Mouse (Mus musculus): ENCODE measurements around the gene Smco4. TPM values are rescaled to one million over a fixed set of nuclear protein-coding genes. Genes with fewer than 3 reads are reported as not detected.

Smco4 gene
- polyA plus RNA-seq, 1 experiment from 2014 or later, result 3.3 TPM

- WGBS, result 80% methylated on average over 3 of the region's 3 CpGs
- Histone ChIP-seq H3K27me3 (no peaks in the 10 kb centered on the region), H3K4me2 (no peak overlapping the region), H3K27ac (no peak overlapping the region), H3K36me3 (0 out of 2 replicates have a peak, but pooled peaks cover 4% of the 10 kb centered on the region), H3K4me3 (no peak overlapping the region), H3K9ac (no peak overlapping the region), H3K4me1 (peaks cover 27% of the 10 kb centered on the region), H3K9me3 (no peaks in the 10 kb centered on the region)
- ATAC-seq (ENCODE audit: insufficient number of reproducible peaks, insufficient read depth, low FRiP score, low TSS enrichment, low read depth), result no peak
Observed at GRCm38 (mm10) chr9:15509363-15509762, 16.1 kb downstream of the Smco4 start.

- H3K36me3 ChIP-seq, result 0 out of 2 replicates have a peak, but pooled peaks cover 1% of the 10 kb centered on the region
- ATAC-seq (ENCODE audit: insufficient number of reproducible peaks, insufficient read depth, low FRiP score, low TSS enrichment, low read depth), result no peak
- H3K9me3 ChIP-seq, result no peaks in the 10 kb centered on the region
- 39% methylated on average over 3 of the region's 3 CpGs for WGBS
- no peak overlapping the region; the same call in 1 of the 2 replicates for H3K27ac ChIP-seq
- peaks cover 27% of the 10 kb centered on the region for H3K4me1 ChIP-seq
- H3K27me3 ChIP-seq, result no peaks in the 10 kb centered on the region
- H3K9ac ChIP-seq, result no peak overlapping the region
- H3K4me2 ChIP-seq, result no peak overlapping the region
- H3K4me3 ChIP-seq, result no peak overlapping the region
Observed at GRCm38 (mm10) chr9:15510557-15511310, 17.5 kb downstream of the Smco4 start.

- 58% methylated on average over 7 of the region's 7 CpGs for WGBS
- no peak overlapping the region for H3K27ac ChIP-seq
- peaks cover 20% of the 10 kb centered on the region for H3K4me1 ChIP-seq
- no peak overlapping the region for H3K4me2 ChIP-seq
- no peak overlapping the region for H3K9ac ChIP-seq
- no peak for ATAC-seq (ENCODE audit: insufficient number of reproducible peaks, insufficient read depth, low FRiP score, low TSS enrichment, low read depth)
- H3K4me3 ChIP-seq, result no peak overlapping the region
- no peaks in the 10 kb centered on the region for H3K9me3 ChIP-seq
- H3K36me3 ChIP-seq, result no peaks in the 10 kb centered on the region
- no peaks in the 10 kb centered on the region for H3K27me3 ChIP-seq
Observed at GRCm38 (mm10) chr9:15512918-15513317, 19.7 kb downstream of the Smco4 start.

GRCm38 (mm10) chr9:15516007-15516406 is 22.8 kb downstream of the Smco4 start:
- peaks cover 9% of the 10 kb centered on the region for H3K4me1 ChIP-seq
- H3K9me3 ChIP-seq, result no peaks in the 10 kb centered on the region
- WGBS, result 86% methylated on average over 2 of the region's 2 CpGs
- H3K36me3 ChIP-seq, result no peaks in the 10 kb centered on the region
- ATAC-seq (ENCODE audit: insufficient number of reproducible peaks, insufficient read depth, low FRiP score, low TSS enrichment, low read depth), result no peak
- no peak overlapping the region for H3K4me3 ChIP-seq
- no peak overlapping the region for H3K4me2 ChIP-seq
- H3K9ac ChIP-seq, result no peak overlapping the region
- no peak overlapping the region for H3K27ac ChIP-seq
- H3K27me3 ChIP-seq, result no peaks in the 10 kb centered on the region

GRCm38 (mm10) chr9:15517979-15518378 is 24.7 kb downstream of the Smco4 start:
- Histone ChIP-seq H3K27ac (no peak overlapping the region), H3K4me3 (no peak overlapping the region), H3K9me3 (no peaks in the 10 kb centered on the region), H3K9ac (no peak overlapping the region), H3K4me2 (no peak overlapping the region), H3K36me3 (no peaks in the 10 kb centered on the region), H3K27me3 (no peaks in the 10 kb centered on the region), H3K4me1 (peaks cover 6% of the 10 kb centered on the region; the same call in 1 of the 2 replicates)
- 61% methylated on average over 4 of the region's 4 CpGs for WGBS
- ATAC-seq (ENCODE audit: insufficient number of reproducible peaks, insufficient read depth, low FRiP score, low TSS enrichment, low read depth), result no peak

GRCm38 (mm10) chr9:15522348-15522747 is 29.1 kb downstream of the Smco4 start:
- Histone ChIP-seq H3K27me3 (no peaks in the 10 kb centered on the region), H3K4me2 (no peak overlapping the region), H3K4me3 (no peak overlapping the region), H3K4me1 (peaks cover 16% of the 10 kb centered on the region), H3K36me3 (no peaks in the 10 kb centered on the region), H3K9ac (no peak overlapping the region), H3K27ac (no peak overlapping the region), H3K9me3 (no peaks in the 10 kb centered on the region)
- 87% methylated on average over 10 of the region's 10 CpGs for WGBS
- no peak for ATAC-seq (ENCODE audit: insufficient number of reproducible peaks, insufficient read depth, low FRiP score, low TSS enrichment, low read depth)

- H3K4me1 ChIP-seq, result peaks cover 16% of the 10 kb centered on the region
- H3K9me3 ChIP-seq, result no peaks in the 10 kb centered on the region
- no peak overlapping the region for H3K9ac ChIP-seq
- H3K36me3 ChIP-seq, result no peaks in the 10 kb centered on the region
- no peaks in the 10 kb centered on the region for H3K27me3 ChIP-seq
- no peak overlapping the region for H3K27ac ChIP-seq
- no peak for ATAC-seq (ENCODE audit: insufficient number of reproducible peaks, insufficient read depth, low FRiP score, low TSS enrichment, low read depth)
- no peak overlapping the region for H3K4me3 ChIP-seq
- H3K4me2 ChIP-seq, result no peak overlapping the region
- 84% methylated on average over 5 of the region's 5 CpGs for WGBS
Observed at GRCm38 (mm10) chr9:15522887-15523286, 29.7 kb downstream of the Smco4 start.

GRCm38 (mm10) chr9:15523646-15524045 is 30.4 kb downstream of the Smco4 start:
- H3K4me1 ChIP-seq, result peaks cover 20% of the 10 kb centered on the region
- H3K27me3 ChIP-seq, result no peaks in the 10 kb centered on the region
- no peak overlapping the region for H3K27ac ChIP-seq
- no peak overlapping the region for H3K4me3 ChIP-seq
- ATAC-seq (ENCODE audit: insufficient number of reproducible peaks, insufficient read depth, low FRiP score, low TSS enrichment, low read depth), result no peak
- no peaks in the 10 kb centered on the region for H3K9me3 ChIP-seq
- no peak overlapping the region for H3K4me2 ChIP-seq
- no peaks in the 10 kb centered on the region for H3K36me3 ChIP-seq
- H3K9ac ChIP-seq, result no peak overlapping the region
- 73% methylated on average over 6 of the region's 6 CpGs for WGBS

GRCm38 (mm10) chr9:15525246-15525645 is 32.0 kb downstream of the Smco4 start:
- Histone ChIP-seq H3K36me3 (no peaks in the 10 kb centered on the region), H3K4me2 (no peak overlapping the region), H3K4me3 (no peak overlapping the region), H3K27me3 (no peaks in the 10 kb centered on the region), H3K9me3 (no peaks in the 10 kb centered on the region), H3K27ac (no peak overlapping the region; the same call in 1 of the 2 replicates), H3K9ac (no peak overlapping the region), H3K4me1 (peaks cover 31% of the 10 kb centered on the region)
- WGBS, result 64% methylated on average over 8 of the region's 8 CpGs
- ATAC-seq (ENCODE audit: insufficient number of reproducible peaks, insufficient read depth, low FRiP score, low TSS enrichment, low read depth), result no peak

GRCm38 (mm10) chr9:15526539-15526938 is 33.3 kb downstream of the Smco4 start:
- 41% methylated on average over 7 of the region's 7 CpGs for whole genome bisulfite sequencing
- no peaks in the 10 kb centered on the region for H3K9me3 ChIP-seq
- no peak for ATAC-seq (ENCODE audit: insufficient number of reproducible peaks, insufficient read depth, low FRiP score, low TSS enrichment, low read depth)

GRCm38 (mm10) chr9:15527846-15528245 is 34.6 kb downstream of the Smco4 start:
- no peak overlapping the region for H3K27ac ChIP-seq
- H3K27me3 ChIP-seq, result no peaks in the 10 kb centered on the region
- H3K9ac ChIP-seq, result no peak overlapping the region
- H3K36me3 ChIP-seq, result no peaks in the 10 kb centered on the region
- peaks cover 41% of the 10 kb centered on the region for H3K4me1 ChIP-seq
- no peak overlapping the region for H3K4me2 ChIP-seq
- ATAC-seq (ENCODE audit: insufficient number of reproducible peaks, insufficient read depth, low FRiP score, low TSS enrichment, low read depth), result no peak
- H3K9me3 ChIP-seq, result no peaks in the 10 kb centered on the region
- no peak overlapping the region for H3K4me3 ChIP-seq
- 46% methylated on average over 6 of the region's 6 CpGs for WGBS

More at GRCm38 (mm10) chr9:15526539-15526938, 33.3 kb downstream of the Smco4 start:
- Histone ChIP-seq H3K4me1 (peaks cover 41% of the 10 kb centered on the region), H3K27me3 (no peaks in the 10 kb centered on the region), H3K4me3 (no peak overlapping the region), H3K27ac (no peak overlapping the region), H3K36me3 (no peaks in the 10 kb centered on the region), H3K9ac (no peak overlapping the region), H3K4me2 (no peak overlapping the region)

- 88% methylated on average over 7 of the region's 7 CpGs for WGBS
- ATAC-seq (ENCODE audit: insufficient number of reproducible peaks, insufficient read depth, low FRiP score, low TSS enrichment, low read depth), result no peak
Observed at GRCm38 (mm10) chr9:15528368-15528767, 35.1 kb downstream of the Smco4 start.

More at GRCm38 (mm10) chr9:15528368-15528767, 35.1 kb downstream of the Smco4 start:
- Histone ChIP-seq H3K9me3 (no peaks in the 10 kb centered on the region), H3K9ac (no peak overlapping the region), H3K4me2 (no peak overlapping the region), H3K4me1 (peaks cover 36% of the 10 kb centered on the region), H3K27me3 (no peaks in the 10 kb centered on the region), H3K4me3 (no peak overlapping the region), H3K36me3 (no peaks in the 10 kb centered on the region), H3K27ac (no peak overlapping the region)

All from embryonic facial prominence, embryonic 13.5 days (tissue).